Mouse (Mus musculus) CH12.LX (cell line): Measurements from ENCODE around the gene Megf8. TPM values are rescaled to one million over a fixed set of nuclear protein-coding genes. Genes with fewer than 3 reads are reported as not detected.
"Not testable (repeated sequence)": the region's sequence is repeated elsewhere in the genome, so short reads cannot be mapped to it uniquely, and the experiment has no call there.

Experiments used
- DNase-seq: peaks from one replicate; pipeline ENCODE4 v3.0.0-alpha.2; 2013; ENCODE audit errors: extremely low read depth
- H3K27ac ChIP-seq: 2 replicates; pipeline ENCODE4 v1.5.1; 2012; ENCODE audit warnings: low read depth, mild to moderate bottlenecking, control low read depth, moderate library complexity; ENCODE audit not compliant: insufficient read depth
- H3K27me3 ChIP-seq: replicated peaks from 2 replicates; pipeline ENCODE3; 2012; ENCODE audit warnings: inconsistent platforms
- H3K36me3 ChIP-seq, 2 experiments: replicated peaks in 1 of 2; 2 replicates each; pipeline versions ENCODE3 to v1.6.1; 2012; ENCODE audit warnings: inconsistent platforms in 1 of 2, low read length in 1 of 2, mild to moderate bottlenecking in 1 of 2, mixed read lengths in 1 of 2, moderate library complexity in 1 of 2; ENCODE audit not compliant: control insufficient read depth in 1 of 2, insufficient read depth in 1 of 2
- H3K4me1 ChIP-seq, 2 experiments: 2 replicates each; pipeline ENCODE4 v1.6.1; 2012; ENCODE audit warnings: inconsistent platforms in 1 of 2, moderate library complexity in 1 of 2; ENCODE audit not compliant: insufficient read depth in 2 of 2, control insufficient read depth in 1 of 2
- H3K4me2 ChIP-seq: 2 replicates; pipeline ENCODE4 v1.6.1; 2012; ENCODE audit warnings: low read depth, mild to moderate bottlenecking, control low read depth; ENCODE audit not compliant: poor library complexity, insufficient read depth, severe bottlenecking
- H3K4me3 ChIP-seq, 3 experiments: fragments of 150-350 bp in 1 of 3; sonication (generic) in 1 of 3; replicated peaks in 1 of 3; 2 replicates each; pipeline versions ENCODE3 to v1.5.1; 2011 to 2012; ENCODE audit warnings: low read depth in 2 of 3, low read length in 2 of 3, mild to moderate bottlenecking in 2 of 3, moderate library complexity in 2 of 3, control low read depth in 1 of 3, improper control_type of control experiment in 1 of 3, inconsistent platforms in 1 of 3, mixed read lengths in 1 of 3; ENCODE audit not compliant: poor library complexity in 1 of 3
- H3K79me2 ChIP-seq: replicated peaks from 2 replicates; pipeline ENCODE4 v1.6.1; 2012; ENCODE audit warnings: mild to moderate bottlenecking, moderate library complexity; ENCODE audit not compliant: control insufficient read depth, poor library complexity, insufficient read depth, severe bottlenecking; ENCODE audit errors: extremely low read depth
- H3K9ac ChIP-seq: 2 replicates; pipeline ENCODE4 v1.6.1; 2012; ENCODE audit warnings: low read depth, mild to moderate bottlenecking, control low read depth, moderate library complexity; ENCODE audit not compliant: insufficient read depth
- H3K9me3 ChIP-seq: replicated peaks from 2 replicates; pipeline ENCODE3; 2012; ENCODE audit warnings: low read length, inconsistent platforms, mixed read lengths
- ELF1 ChIP-seq: IDR thresholded peaks from 2 replicates; pipeline ENCODE4 v1.6.1; 2014; ENCODE audit warnings: low read depth, mild to moderate bottlenecking, inconsistent platforms, low read length, improper control_type of control experiment
- EP300 ChIP-seq: IDR thresholded peaks from 2 replicates; pipeline ENCODE4 v1.6.1; 2011; ENCODE audit warnings: low read length, improper control_type of control experiment
- MAX ChIP-seq: IDR thresholded peaks from 2 replicates; pipeline ENCODE4 v1.6.1; 2011; ENCODE audit warnings: low read length, improper control_type of control experiment
- MYC ChIP-seq: IDR thresholded peaks from 2 replicates; pipeline ENCODE4 v1.6.1; 2011; ENCODE audit warnings: low read depth, mild to moderate bottlenecking, improper control_type of control experiment, low read length
- PAX5 ChIP-seq: IDR thresholded peaks from 2 replicates; pipeline ENCODE4 v1.6.1; 2012; ENCODE audit warnings: low read length, inconsistent platforms, mixed read lengths
- RAD21 ChIP-seq: IDR thresholded peaks from 2 replicates; pipeline ENCODE4 v1.6.1; 2011; ENCODE audit warnings: low read depth, mild to moderate bottlenecking, low read length, improper control_type of control experiment, moderate library complexity
- SMC3 ChIP-seq: IDR thresholded peaks from 2 replicates; pipeline ENCODE4 v1.6.1; 2011; ENCODE audit warnings: low read depth, low read length, improper control_type of control experiment
- TBP ChIP-seq: conservative IDR thresholded peaks from 2 replicates; pipeline ENCODE4 v1.6.1; 2011; ENCODE audit warnings: low read depth, low read length, improper control_type of control experiment
- USF1 ChIP-seq: IDR thresholded peaks from 2 replicates; pipeline ENCODE4 v1.6.1; 2014; ENCODE audit warnings: low read depth, mild to moderate bottlenecking, inconsistent platforms, low read length, improper control_type of control experiment
- dilution Hi-C: fragments of 300-500 bp; cut with MboI; formaldehyde crosslinking; loops from 2 replicates; pipeline ENCODE4 v1.14.3; 2020; ENCODE audit warnings: low sequenced_read_pairs; ENCODE audit not compliant: extremely low pct_unique_long_range_greater_than_20kb, extremely low pct_ligation_motif_present
- in situ Hi-C: fragments of 300-500 bp; cut with MboI; formaldehyde crosslinking; loops from 3 replicates; pipeline ENCODE4 v1.14.3; 2019; ENCODE audit warnings: low sequenced_read_pairs, low pct_ligation_motif_present, low pct_unique_long_range_greater_than_20kb, mixed read lengths
- polyA plus RNA-seq: library from polyadenylated mRNA; unstranded; fragments of >175 nt; gene quantifications from 2 replicates; pipeline ENCODE4 v1.2.1, GENCODE M21; 2012; ENCODE audit warnings: low read depth; ENCODE audit not compliant: insufficient read length
- total RNA-seq, 2 experiments: library from RNA; depleted of rRNA; stranded (reverse); fragments of 300-350 nt in 1 of 2; fragments of >200 nt in 1 of 2; gene quantifications; 2 replicates each; pipeline ENCODE4 v1.2.3; 2012 to 2014

Megf8 gene
- total and polyA plus RNA-seq, 3 experiments, result 0.62 to 1.7 (median 1.2) TPM

- no peak for TF ChIP-seq MAX
- no peak for TF ChIP-seq USF1
- TF ChIP-seq TBP, result no peak
- in situ Hi-C loops (no loop called here), dilution Hi-C loops (no loop called here)
- no peaks in the 10 kb centered on the region for H3K79me2 ChIP-seq
- H3K4me2 ChIP-seq, result no peak overlapping the region
- H3K27me3 ChIP-seq, result peaks cover 8% of the 10 kb centered on the region
- no peaks in the 10 kb centered on the region for H3K36me3 ChIP-seq
- H3K4me1 ChIP-seq, result no peaks in the 10 kb centered on the region
- no peak for DNase-seq
- peaks cover 5% of the 10 kb centered on the region for H3K9me3 ChIP-seq
- no peak overlapping the region for H3K27ac ChIP-seq
- H3K4me3 ChIP-seq, result no peak overlapping the region
- H3K9ac ChIP-seq, result no peak overlapping the region
Measured at GRCm38 (mm10) chr7:25323219-25323618, 6.3 kb downstream of the Megf8 start.

GRCm38 (mm10) chr7:25325431-25325830 is 8.5 kb downstream of the Megf8 start:
- not testable (repeated sequence) for H3K4me2 ChIP-seq

GRCm38 (mm10) chr7:25326233-25326632 is 9.3 kb downstream of the Megf8 start:
- no peaks in the 10 kb centered on the region for H3K79me2 ChIP-seq
- no peak for TF ChIP-seq SMC3
- no peak for TF ChIP-seq RAD21
- TF ChIP-seq PAX5, result no peak
- TF ChIP-seq EP300, result no peak
- TF ChIP-seq ELF1, result no peak
- no peak for TF ChIP-seq MYC
- in situ Hi-C loops (no loop called here), dilution Hi-C loops (no loop called here)
- no peaks in the 10 kb centered on the region for H3K4me1 ChIP-seq
- H3K27me3 ChIP-seq, result peaks cover 17% of the 10 kb centered on the region
- peaks cover 2% of the 10 kb centered on the region for H3K9me3 ChIP-seq
- no peak overlapping the region for H3K4me3 ChIP-seq
- no peaks in the 10 kb centered on the region for H3K36me3 ChIP-seq
- H3K9ac ChIP-seq, result no peak overlapping the region
- no peak overlapping the region for H3K4me2 ChIP-seq
- DNase-seq, result no peak
- H3K27ac ChIP-seq, result no peak overlapping the region

More at GRCm38 (mm10) chr7:25325431-25325830, 8.5 kb downstream of the Megf8 start:
- H3K4me3 ChIP-seq, H3K9me3 ChIP-seq, H3K36me3 ChIP-seq, H3K4me1 ChIP-seq, H3K27ac ChIP-seq, H3K9ac ChIP-seq, in situ Hi-C loops, H3K79me2 ChIP-seq, DNase-seq, dilution Hi-C loops: not testable (repeated sequence)
- peaks cover 17% of the 10 kb centered on the region for H3K27me3 ChIP-seq
